In genomic region chr9:47707326-47707725, GRCm38 (mm10) we compare ENCODE assay signal across 18 mouse cellular contexts.
DNase-seq lines count a peak whose midpoint lies in the region; ATAC-seq and TF ChIP-seq lines count a peak whose summit lies in the region.
"Had no signal": no experiment of that assay in that cellular context is flagged by ENCODE, and none has a peak within 500 bp of the region (broad histone marks: within the 10 kb centered on the region; RNA-seq: fewer than 3 reads in every experiment).

No protein-coding gene starts in this region.

- no peaks in the 10 kb centered on the region for H3K36me3 ChIP-seq in midbrain, postnatal 0 days (ENCODE audit: insufficient read depth, low read length)
- H3K36me3 ChIP-seq in intestine, embryonic 16.5 days (ENCODE audit: control insufficient read depth, insufficient read depth, low read length): no peaks in the 10 kb centered on the region
- H3K36me3 ChIP-seq: liver, embryonic 13.5 days; neural tube, embryonic 12.5 days had no signal

- intact Hi-C loops in left cerebral cortex, adult 2 months (cut with DNase I): loop anchor here (5.0 to 10.0 kb wide), 3 partner anchors 580 to 1353 kb away; no protein-coding TSS in a partner anchor

- no peaks in the 10 kb centered on the region for H3K9me3 ChIP-seq in midbrain, postnatal 0 days (ENCODE audit: low read length)
- H3K9me3 ChIP-seq in intestine, embryonic 16.5 days (ENCODE audit: control insufficient read depth, low read length): no peaks in the 10 kb centered on the region
- H3K9me3 ChIP-seq: embryonic facial prominence, embryonic 10.5 days; liver, embryonic 13.5 days; neural tube, embryonic 12.5 days had no signal

- no peak for TF ChIP-seq CTCF in left cerebral cortex, adult 2 months (IDR thresholded peaks at IDR 0.05)
- no peak for TF ChIP-seq CTCF in cortical plate, adult 2 months (IDR thresholded peaks at IDR 0.05; ENCODE audit: extremely low read depth, insufficient read depth, low read length)
- no peak for TF ChIP-seq CTCF in midbrain, postnatal 0 days (IDR thresholded peaks at IDR 0.05)

- 45% methylated on average over 6 of the region's 6 CpGs for WGBS in midbrain, postnatal 0 days
- WGBS in intestine, embryonic 16.5 days: 83% methylated on average over 6 of the region's 6 CpGs

- no peak overlapping the region for H3K4me2 ChIP-seq in midbrain, postnatal 0 days (ENCODE audit: low read depth, low read length, poor library complexity, severe bottlenecking)
- H3K4me2 ChIP-seq in intestine, embryonic 16.5 days (ENCODE audit: low read depth, low read length): no peak overlapping the region
- H3K4me2 ChIP-seq: heart, embryonic 11.5 days; liver, embryonic 13.5 days; neural tube, embryonic 12.5 days had no signal

- no peak for TF ChIP-seq POLR2A in cortical plate, adult 2 months (IDR thresholded peaks at IDR 0.05; ENCODE audit: extremely low read depth, insufficient read depth, low read length)

- no peak for DNase-seq in frontal cortex, adult 2 months (ENCODE audit: extremely low spot score in 1 of 2, low spot score in 1 of 2)
- no peak for DNase-seq in left cerebral cortex, adult 2 months (ENCODE audit: extremely low spot score in 1 of 2, low spot score in 2 of 2)
- DNase-seq in left cerebral cortex, adult 11 months (ENCODE audit: low spot score): no peak
- DNase-seq in midbrain, postnatal 0 days (ENCODE audit: low spot score): no peak
- DNase-seq: adrenal gland, postnatal 25 days; cerebellum, adult 11 months; gastrocnemius, postnatal 14 days; kidney, adult 18-20 months; liver, embryonic 13.5 days; lung, adult 2 months; lung, postnatal 14 days had no signal

- H3K4me3 ChIP-seq in left cerebral cortex, adult 2 months: 0 out of 2 replicates have a peak overlapping the region, but pooled peaks have one; percentile 1
- no peak overlapping the region for H3K4me3 ChIP-seq in cortical plate, adult 2 months (ENCODE audit: insufficient read depth, low read length)
- H3K4me3 ChIP-seq in midbrain, postnatal 0 days (ENCODE audit: low read depth, low read length): no peak overlapping the region
- H3K4me3 ChIP-seq in intestine, embryonic 16.5 days (ENCODE audit: low read length): no peak overlapping the region
- H3K4me3 ChIP-seq: embryonic facial prominence, embryonic 10.5 days; liver, embryonic 13.5 days; neural tube, embryonic 12.5 days had no signal

- H3K27ac ChIP-seq in left cerebral cortex, adult 2 months: peak overlapping the region; percentile 78
- H3K27ac ChIP-seq in cortical plate, adult 2 months (ENCODE audit: insufficient read depth, low read length): peak overlapping the region; percentile 69; the same call in 1 of the 2 replicates
- H3K27ac ChIP-seq in midbrain, postnatal 0 days (ENCODE audit: low read depth, low read length): 0 out of 2 replicates have a peak overlapping the region, but pooled peaks have one; percentile 47
- H3K27ac ChIP-seq in intestine, embryonic 16.5 days (ENCODE audit: low read length): no peak overlapping the region
- H3K27ac ChIP-seq: embryonic facial prominence, embryonic 10.5 days; kidney, postnatal 0 days; liver, embryonic 13.5 days; neural tube, embryonic 12.5 days had no signal

- 0 out of 2 replicates have a peak overlapping the region, but pooled peaks have one; percentile 33 for H3K9ac ChIP-seq in midbrain, postnatal 0 days (replicated peaks; ENCODE audit: low read length, poor library complexity, severe bottlenecking)
- no peak overlapping the region for H3K9ac ChIP-seq in intestine, embryonic 16.5 days (ENCODE audit: low read depth, low read length)
- H3K9ac ChIP-seq: liver, embryonic 13.5 days; neural tube, embryonic 12.5 days had no signal

- no peaks in the 10 kb centered on the region for H3K27me3 ChIP-seq in midbrain, postnatal 0 days (ENCODE audit: insufficient read depth, low read length)
- H3K27me3 ChIP-seq in intestine, embryonic 16.5 days (replicated peaks; ENCODE audit: control insufficient read depth, insufficient read depth, low read length): no peaks in the 10 kb centered on the region
- H3K27me3 ChIP-seq: liver, embryonic 13.5 days; neural tube, embryonic 12.5 days had no signal

- peak; percentile 36; the same call in 1 of the 2 replicates for ATAC-seq in frontal cortex, adult (ENCODE audit: low TSS enrichment)
- ATAC-seq in midbrain, postnatal 0 days (ENCODE audit: low FRiP score): no peak
- no peak for ATAC-seq in intestine, embryonic 16.5 days

- H3K4me1 ChIP-seq in cortical plate, adult 2 months (ENCODE audit: control insufficient read depth, insufficient read depth, low read length): peaks cover 8% of the 10 kb centered on the region
- peaks cover 6% of the 10 kb centered on the region; the same call in 1 of the 2 replicates for H3K4me1 ChIP-seq in midbrain, postnatal 0 days (ENCODE audit: insufficient read depth, low read length)
- no peaks in the 10 kb centered on the region for H3K4me1 ChIP-seq in intestine, embryonic 16.5 days (ENCODE audit: control insufficient read depth, insufficient read depth, low read length)
- H3K4me1 ChIP-seq: liver, embryonic 13.5 days had no signal
